Mouse (Mus musculus) stomach, postnatal 0 days (tissue): ENCODE measurements at regions not wholly inside any gene's neighbourhood (a gene's known extent, or its start where the extent isn't known, plus 50 kb on each side); places are given as distances from the start of the nearest gene placed in this dataset.

Source experiments
- ATAC-seq: fragments of 200-750 bp; cut with Nextera tagmentation; 2 replicates; pipeline ENCODE4 v1.8.0; 2017; ENCODE audit not compliant: low FRiP score, low TSS enrichment
- DNase-seq: peaks from one replicate; pipeline ENCODE4 v3.0.0-alpha.2; 2016; ENCODE audit warnings: low spot score
- H3K27ac ChIP-seq: fragments of 300-500 bp; sonication (generic); replicated peaks from 2 replicates; pipeline ENCODE4 v1.5.1; 2014; ENCODE audit warnings: mild to moderate bottlenecking, control low read depth
- H3K27me3 ChIP-seq: fragments of 300-500 bp; sonication (generic); 2 replicates; pipeline ENCODE4 v1.6.1; 2014; ENCODE audit warnings: low read length; ENCODE audit not compliant: control insufficient read depth, insufficient read depth
- H3K36me3 ChIP-seq: fragments of 300-500 bp; sonication (generic); 2 replicates; pipeline ENCODE4 v1.6.1; 2014; ENCODE audit warnings: low read length, mixed read lengths; ENCODE audit not compliant: control insufficient read depth, insufficient read depth
- H3K4me1 ChIP-seq: fragments of 300-500 bp; sonication (generic); replicated peaks from 2 replicates; pipeline ENCODE4 v1.6.1; 2014; ENCODE audit warnings: antibody characterized with exemption; ENCODE audit not compliant: control insufficient read depth, insufficient read depth
- H3K4me2 ChIP-seq: fragments of 300-500 bp; sonication (generic); replicated peaks from 2 replicates; pipeline ENCODE4 v1.6.1; 2014; ENCODE audit warnings: low read depth, mild to moderate bottlenecking, control low read depth, moderate library complexity
- H3K4me3 ChIP-seq: fragments of 300-500 bp; sonication (generic); 2 replicates; pipeline ENCODE4 v1.5.1; 2014; ENCODE audit warnings: low read depth, low read length, control low read depth
- H3K9ac ChIP-seq: fragments of 300-500 bp; sonication (generic); 2 replicates; pipeline ENCODE4 v1.6.1; 2014; ENCODE audit warnings: mild to moderate bottlenecking, low read length, control low read depth, mixed read lengths
- H3K9me3 ChIP-seq: fragments of 300-500 bp; sonication (generic); 2 replicates; pipeline ENCODE4 v1.6.1; 2016; ENCODE audit warnings: low read length; ENCODE audit not compliant: control insufficient read depth
- CTCF ChIP-seq: IDR thresholded peaks from 2 replicates; pipeline ENCODE4 v1.5.1; 2016; ENCODE audit warnings: antibody characterized with exemption, low read depth, mild to moderate bottlenecking, moderate library complexity
- EP300 ChIP-seq: optimal IDR thresholded peaks from 2 replicates; pipeline ENCODE3; 2016; ENCODE audit warnings: antibody characterized with exemption
- WGBS: fragments of 180-500 bp; shearing (Covaris S2); extraction: QIAGEN DNeasy Blood & Tissue Kit; methylation state at CpG from one replicate; pipeline ENCODE4 v1.1.7; 2014; 5-methylcytosine and 5-hydroxymethylcytosine counted together

- ATAC-seq = peak; percentile 57; the same call in 1 of the 2 replicates
- 50% methylated on average over 9 of the region's 9 CpGs for WGBS
- no peaks in the 10 kb centered on the region for H3K9me3 ChIP-seq
- H3K36me3 ChIP-seq = no peaks in the 10 kb centered on the region
- TF ChIP-seq EP300 = no peak
- no peak for TF ChIP-seq CTCF
- no peaks in the 10 kb centered on the region for H3K4me1 ChIP-seq
- H3K27me3 ChIP-seq = no peaks in the 10 kb centered on the region
- peak; percentile 51 for DNase-seq
- no peak overlapping the region for H3K4me3 ChIP-seq
- H3K4me2 ChIP-seq = no peak overlapping the region
- H3K27ac ChIP-seq = no peak overlapping the region
- no peak overlapping the region for H3K9ac ChIP-seq
These were observed 102.9 kb upstream of the Rpl34 start for GRCm38 (mm10) chr3:130833082-130833481.

- 89% methylated on average over 6 of the region's 6 CpGs for WGBS
- no peak overlapping the region for H3K4me3 ChIP-seq
- H3K36me3 ChIP-seq = no peaks in the 10 kb centered on the region
- H3K9me3 ChIP-seq = no peaks in the 10 kb centered on the region
- no peak overlapping the region for H3K9ac ChIP-seq
- no peak overlapping the region for H3K4me2 ChIP-seq
- no peak for TF ChIP-seq CTCF
- H3K27ac ChIP-seq = no peak overlapping the region
- no peaks in the 10 kb centered on the region for H3K4me1 ChIP-seq
- DNase-seq = no peak
- no peak for ATAC-seq
- H3K27me3 ChIP-seq = no peaks in the 10 kb centered on the region
These were observed 101.6 kb upstream of the Rpl34 start for GRCm38 (mm10) chr3:130831788-130832187.

GRCm38 (mm10) chr3:130828346-130828745 lies 98.1 kb upstream of the Rpl34 start:
- DNase-seq = no peak
- Histone ChIP-seq H3K36me3 (no peaks in the 10 kb centered on the region), H3K4me2 (no peak overlapping the region), H3K27ac (no peak overlapping the region), H3K27me3 (no peaks in the 10 kb centered on the region), H3K4me1 (no peaks in the 10 kb centered on the region), H3K4me3 (no peak overlapping the region), H3K9ac (no peak overlapping the region), H3K9me3 (no peaks in the 10 kb centered on the region)
- WGBS = 88% methylated on average over 4 of the region's 4 CpGs
- ATAC-seq = no peak
- TF ChIP-seq EP300 (no peak), CTCF (no peak)

- no peak overlapping the region for H3K27ac ChIP-seq
- H3K4me2 ChIP-seq = no peak overlapping the region
- no peaks in the 10 kb centered on the region for H3K27me3 ChIP-seq
- ATAC-seq = no peak
- TF ChIP-seq EP300 = no peak
- no peak for TF ChIP-seq CTCF
- no peak overlapping the region for H3K4me3 ChIP-seq
- DNase-seq = no peak
- H3K9ac ChIP-seq = no peak overlapping the region
- no peaks in the 10 kb centered on the region for H3K9me3 ChIP-seq
- WGBS = 72% methylated on average over 4 of the region's 4 CpGs
- H3K36me3 ChIP-seq = no peaks in the 10 kb centered on the region
- no peaks in the 10 kb centered on the region for H3K4me1 ChIP-seq
These were observed 97.7 kb upstream of the Rpl34 start for GRCm38 (mm10) chr3:130827934-130828333.

GRCm38 (mm10) chr3:130827021-130827420 lies 96.8 kb upstream of the Rpl34 start:
- no peak overlapping the region for H3K27ac ChIP-seq
- no peak for ATAC-seq
- no peak overlapping the region for H3K4me2 ChIP-seq
- H3K4me1 ChIP-seq = no peaks in the 10 kb centered on the region
- H3K4me3 ChIP-seq = no peak overlapping the region
- TF ChIP-seq EP300 (no peak), CTCF (no peak)
- WGBS = 83% methylated on average over 6 of the region's 6 CpGs
- no peak overlapping the region for H3K9ac ChIP-seq
- DNase-seq = no peak
- H3K27me3 ChIP-seq = no peaks in the 10 kb centered on the region
- no peaks in the 10 kb centered on the region for H3K36me3 ChIP-seq
- no peaks in the 10 kb centered on the region for H3K9me3 ChIP-seq

- no peak overlapping the region for H3K27ac ChIP-seq
- no peak for ATAC-seq
These were observed 89.6 kb upstream of the Rpl34 start for GRCm38 (mm10) chr3:130819837-130820098.

More at GRCm38 (mm10) chr3:130819837-130820098, 89.6 kb upstream of the Rpl34 start:
- Histone ChIP-seq H3K4me2 (no peak overlapping the region), H3K9ac (no peak overlapping the region), H3K27me3 (no peaks in the 10 kb centered on the region), H3K9me3 (no peaks in the 10 kb centered on the region), H3K36me3 (no peaks in the 10 kb centered on the region), H3K4me3 (no peak overlapping the region), H3K4me1 (no peaks in the 10 kb centered on the region)
- WGBS = 86% methylated on average over 9 of the region's 9 CpGs
- no peak for DNase-seq
- TF ChIP-seq CTCF (no peak), EP300 (no peak)
